Mouse (Mus musculus): ENCODE results near the gene Itprip. TPM values are rescaled to one million over a fixed set of nuclear protein-coding genes. Genes with fewer than 3 reads are reported as not detected.

The Itprip gene
- polyA plus RNA-seq, 1 experiment, result 8.3 TPM

- H3K27ac ChIP-seq (ENCODE audit: insufficient read depth, low read depth, low read length), result peak overlapping the region; percentile 30; the same call in 1 of the 2 replicates
- TF ChIP-seq CTCF (IDR thresholded peaks at IDR 0.05; ENCODE audit: low read depth, low read length) (no peak), POLR2A (IDR thresholded peaks at IDR 0.05; ENCODE audit: borderline replicate concordance, low read depth, low read length) (no peak)
- H3K4me1 ChIP-seq (ENCODE audit: control insufficient read depth, insufficient read depth, low read length), result peaks cover 55% of the 10 kb centered on the region
- H3K4me3 ChIP-seq (ENCODE audit: insufficient read depth, low read length), result no peak overlapping the region
Measured at GRCm38 (mm10) chr19:47905081-47905480, 14.0 kb downstream of the Itprip start.

DNA sequence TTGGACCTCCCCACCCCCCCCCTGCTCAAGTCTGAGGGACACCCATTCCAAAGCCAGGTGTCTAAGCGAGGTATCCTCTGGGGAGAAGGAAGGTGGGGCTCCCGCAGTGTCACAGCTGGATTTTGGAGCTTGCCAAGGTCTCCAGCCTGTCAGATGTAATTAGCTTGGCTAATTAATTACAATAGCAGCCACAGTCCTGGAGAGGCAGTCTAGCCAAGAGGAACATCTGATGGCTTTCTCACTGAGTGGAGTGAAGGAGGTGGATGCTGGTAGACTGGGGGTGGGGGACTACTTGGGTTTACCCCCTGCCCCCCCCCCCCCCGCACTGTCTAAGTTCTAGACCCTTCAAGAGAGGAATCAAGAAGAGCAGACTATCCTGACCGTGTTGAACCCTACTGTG is 15.4 kb downstream of the Itprip start:
- TF ChIP-seq CTCF (IDR thresholded peaks at IDR 0.05; ENCODE audit: low read depth, low read length), result no peak
- TF ChIP-seq POLR2A (IDR thresholded peaks at IDR 0.05; ENCODE audit: borderline replicate concordance, low read depth, low read length), result no peak
- no peak overlapping the region for H3K4me3 ChIP-seq (ENCODE audit: insufficient read depth, low read length)
- H3K4me1 ChIP-seq (ENCODE audit: control insufficient read depth, insufficient read depth, low read length), result peaks cover 46% of the 10 kb centered on the region
- H3K27ac ChIP-seq (ENCODE audit: insufficient read depth, low read depth, low read length), result no peak overlapping the region

DNA sequence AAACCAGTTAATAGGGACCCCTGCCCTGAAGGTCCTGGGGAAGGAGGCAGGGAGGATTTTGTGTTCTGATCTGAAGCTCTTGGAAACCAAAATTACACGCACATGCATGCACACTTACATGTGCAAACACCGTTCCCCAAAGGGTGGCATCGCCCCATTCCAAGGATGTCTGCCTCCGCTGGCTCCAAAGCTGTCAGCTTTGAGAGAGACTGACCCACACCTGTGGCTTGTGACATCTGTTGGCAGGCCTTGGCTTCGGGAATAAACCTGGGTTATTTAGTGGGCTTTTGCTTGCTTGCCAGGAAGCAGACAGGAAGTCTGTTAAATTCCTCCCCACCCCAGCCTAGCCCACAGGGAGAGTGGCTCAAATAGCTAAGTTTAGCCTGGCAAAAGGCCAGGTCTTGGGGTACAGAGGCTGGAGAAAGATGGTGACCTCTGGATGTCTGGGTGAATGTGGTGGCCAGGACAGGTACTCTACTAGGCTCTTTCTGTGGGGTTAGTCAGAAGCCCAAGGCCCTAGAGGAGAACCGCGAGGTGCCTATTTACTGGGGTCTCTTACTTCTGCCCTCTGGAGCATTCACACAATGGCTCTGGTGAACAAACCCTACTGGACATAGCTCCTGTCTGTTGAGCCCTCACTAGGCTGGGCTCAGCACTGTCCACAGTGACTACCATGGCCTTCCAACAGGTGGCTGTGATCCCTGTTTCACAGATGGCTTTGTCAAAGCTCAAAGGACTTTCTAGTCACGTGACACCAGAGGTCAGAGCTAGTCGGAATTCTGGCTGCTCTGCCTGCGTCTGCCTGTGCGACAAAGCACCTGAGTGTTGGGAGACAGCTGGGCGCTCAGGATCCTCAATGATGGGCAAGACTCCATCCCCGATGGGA is 16.5 kb downstream of the Itprip start:
- H3K27ac ChIP-seq (ENCODE audit: insufficient read depth, low read depth, low read length), result no peak overlapping the region
- no peak overlapping the region for H3K4me3 ChIP-seq (ENCODE audit: insufficient read depth, low read length)
- H3K4me1 ChIP-seq (ENCODE audit: control insufficient read depth, insufficient read depth, low read length), result peaks cover 46% of the 10 kb centered on the region
- TF ChIP-seq POLR2A (IDR thresholded peaks at IDR 0.05; ENCODE audit: borderline replicate concordance, low read depth, low read length) (no peak), CTCF (IDR thresholded peaks at IDR 0.05; ENCODE audit: low read depth, low read length) (no peak)

- Histone ChIP-seq H3K27ac (ENCODE audit: insufficient read depth, low read depth, low read length) (no peak overlapping the region), H3K4me3 (ENCODE audit: insufficient read depth, low read length) (no peak overlapping the region), H3K4me1 (ENCODE audit: control insufficient read depth, insufficient read depth, low read length) (peaks cover 43% of the 10 kb centered on the region)
- TF ChIP-seq CTCF (IDR thresholded peaks at IDR 0.05; ENCODE audit: low read depth, low read length) (no peak), POLR2A (IDR thresholded peaks at IDR 0.05; ENCODE audit: borderline replicate concordance, low read depth, low read length) (no peak)
Measured at GRCm38 (mm10) chr19:47900558-47900957, 18.5 kb downstream of the Itprip start.

GRCm38 (mm10) chr19:47900012-47900411 is 19.1 kb downstream of the Itprip start:
- Histone ChIP-seq H3K4me1 (ENCODE audit: control insufficient read depth, insufficient read depth, low read length) (peaks cover 38% of the 10 kb centered on the region), H3K27ac (ENCODE audit: insufficient read depth, low read depth, low read length) (no peak overlapping the region), H3K4me3 (ENCODE audit: insufficient read depth, low read length) (no peak overlapping the region)
- TF ChIP-seq CTCF (IDR thresholded peaks at IDR 0.05; ENCODE audit: low read depth, low read length) (no peak), POLR2A (IDR thresholded peaks at IDR 0.05; ENCODE audit: borderline replicate concordance, low read depth, low read length) (no peak)

- Histone ChIP-seq H3K27ac (ENCODE audit: insufficient read depth, low read depth, low read length) (no peak overlapping the region), H3K4me1 (ENCODE audit: control insufficient read depth, insufficient read depth, low read length) (peaks cover 31% of the 10 kb centered on the region), H3K4me3 (ENCODE audit: insufficient read depth, low read length) (no peak overlapping the region)
- TF ChIP-seq POLR2A (IDR thresholded peaks at IDR 0.05; ENCODE audit: borderline replicate concordance, low read depth, low read length) (no peak), CTCF (IDR thresholded peaks at IDR 0.05; ENCODE audit: low read depth, low read length) (no peak)
Measured at GRCm38 (mm10) chr19:47898472-47899079, 20.5 kb downstream of the Itprip start.

DNA sequence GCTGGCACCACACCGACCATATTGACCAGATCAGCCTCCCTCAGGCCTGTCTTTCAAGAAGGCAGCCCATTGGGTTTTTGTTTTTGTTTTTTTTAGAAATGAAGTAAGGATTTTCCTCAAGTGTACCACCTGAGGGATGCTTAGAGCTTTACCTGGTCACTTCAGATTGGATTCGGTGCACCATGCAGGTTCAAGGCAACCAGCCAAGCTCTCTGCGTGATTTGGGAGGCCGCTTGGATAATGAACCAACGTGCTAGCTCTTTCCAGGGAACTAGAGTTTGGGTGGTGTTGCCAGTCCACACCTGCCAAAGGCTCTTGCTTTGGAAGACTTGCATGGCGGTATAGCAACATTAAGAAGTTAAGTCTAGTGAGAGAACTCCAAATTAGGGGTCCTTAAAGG is 26.0 kb downstream of the Itprip start:
- no peak overlapping the region for H3K27ac ChIP-seq (ENCODE audit: insufficient read depth, low read depth, low read length)
- TF ChIP-seq POLR2A (IDR thresholded peaks at IDR 0.05; ENCODE audit: borderline replicate concordance, low read depth, low read length) (no peak), CTCF (IDR thresholded peaks at IDR 0.05; ENCODE audit: low read depth, low read length) (no peak)
- H3K4me1 ChIP-seq (ENCODE audit: control insufficient read depth, insufficient read depth, low read length), result no peaks in the 10 kb centered on the region
- no peak overlapping the region for H3K4me3 ChIP-seq (ENCODE audit: insufficient read depth, low read length)

- 0 out of 2 replicates have a peak, but pooled peaks cover 2% of the 10 kb centered on the region for H3K4me1 ChIP-seq (ENCODE audit: control insufficient read depth, insufficient read depth, low read length)
- no peak overlapping the region for H3K4me3 ChIP-seq (ENCODE audit: insufficient read depth, low read length)
- TF ChIP-seq CTCF (IDR thresholded peaks at IDR 0.05; ENCODE audit: low read depth, low read length) (no peak), POLR2A (IDR thresholded peaks at IDR 0.05; ENCODE audit: borderline replicate concordance, low read depth, low read length) (no peak)
- H3K27ac ChIP-seq (ENCODE audit: insufficient read depth, low read depth, low read length), result no peak overlapping the region
Measured at GRCm38 (mm10) chr19:47891562-47892312, 27.4 kb downstream of the Itprip start.

DNA sequence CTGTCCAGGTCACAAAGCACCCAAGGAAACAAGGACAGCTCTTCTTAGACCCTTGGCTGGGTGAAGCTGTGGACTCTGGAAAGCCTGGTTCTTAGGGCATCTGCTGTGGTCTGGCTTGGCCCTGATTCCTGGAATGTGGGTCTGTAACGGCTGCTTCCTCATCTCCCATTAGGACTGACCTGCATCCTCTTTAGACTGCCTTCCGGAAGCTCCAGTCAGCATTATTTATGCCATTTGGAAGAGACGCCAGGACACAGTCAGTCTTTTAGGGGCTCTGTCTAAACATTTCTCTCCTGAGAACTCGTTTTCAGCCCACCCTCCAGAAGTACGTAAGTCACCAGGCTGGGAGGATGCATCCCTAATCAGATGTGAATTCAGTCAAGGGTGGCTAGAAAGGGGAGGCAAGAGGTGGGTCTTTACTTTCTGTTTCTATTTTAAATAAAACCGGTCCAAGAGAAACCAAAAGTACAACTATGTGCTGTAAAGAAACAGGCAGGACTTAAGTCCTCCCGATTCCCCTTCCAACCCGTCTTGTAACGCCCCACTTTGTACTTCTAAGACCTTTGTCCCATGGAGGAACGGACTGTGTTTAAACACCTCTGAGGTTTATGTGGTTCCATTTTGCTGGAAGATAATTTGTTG is 28.5 kb downstream of the Itprip start:
- Histone ChIP-seq H3K4me3 (ENCODE audit: insufficient read depth, low read length) (no peak overlapping the region), H3K27ac (ENCODE audit: insufficient read depth, low read depth, low read length) (no peak overlapping the region), H3K4me1 (ENCODE audit: control insufficient read depth, insufficient read depth, low read length) (0 out of 2 replicates have a peak, but pooled peaks cover 2% of the 10 kb centered on the region)
- TF ChIP-seq CTCF (IDR thresholded peaks at IDR 0.05; ENCODE audit: low read depth, low read length) (no peak), POLR2A (IDR thresholded peaks at IDR 0.05; ENCODE audit: borderline replicate concordance, low read depth, low read length) (no peak)
